Mouse (Mus musculus): ENCODE results near the gene Gtf2h4. TPM values are rescaled to one million over a fixed set of nuclear protein-coding genes. Genes with fewer than 3 reads are reported as not detected.

Gtf2h4 gene
- polyA plus RNA-seq, 1 experiment from 2014 or later, result 49.3 TPM

DNA sequence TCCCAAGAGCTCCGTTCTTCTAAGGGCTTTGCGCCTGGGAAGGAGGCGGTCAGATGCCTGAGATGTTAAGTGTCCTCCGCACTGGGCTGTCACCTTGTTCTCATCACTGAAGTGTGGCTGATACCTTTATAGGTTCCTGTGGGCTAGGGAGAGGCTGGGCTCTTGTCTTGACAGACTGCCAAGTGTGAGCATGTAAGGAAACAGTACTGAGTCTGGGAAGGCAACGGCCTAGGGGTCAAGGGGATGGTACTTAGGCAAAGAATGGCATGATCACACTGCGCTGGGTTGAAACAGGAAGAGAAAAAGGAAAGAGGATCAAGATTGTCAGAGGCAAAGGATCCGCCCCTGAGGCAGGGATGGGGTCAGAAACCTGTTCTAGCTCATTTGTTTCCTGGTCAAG, 47.0 kb downstream of the Gtf2h4 start, which contains the start of gene Gm9573:
Gm9573 (minus strand) TSS at position 101 of the 400 bp plus-strand sequence.
- 73% methylated on average over 7 of the region's 7 CpGs for WGBS
- Histone ChIP-seq H3K9ac (no peak within 1 kb of the TSS), H3K27ac (ENCODE audit: low read depth) (no peak within 1 kb of the TSS), H3K36me3 (ENCODE audit: insufficient read depth) (no peaks in the 10 kb centered on the region), H3K4me2 (no peak within 1 kb of the TSS), H3K4me3 (ENCODE audit: low read depth, low read length) (no peak within 1 kb of the TSS), H3K9me3 (ENCODE audit: low read depth, low read length) (no peaks in the 10 kb centered on the region), H3K27me3 (ENCODE audit: insufficient read depth, low read length) (no peaks in the 10 kb centered on the region), H3K4me1 (ENCODE audit: insufficient read depth) (peaks cover 3% of the 10 kb centered on the region; the same call in 1 of the 2 replicates)
- DNase-seq (no peak), ATAC-seq (ENCODE audit: insufficient read depth) (no peak)
- TF ChIP-seq CTCF (IDR thresholded peaks at IDR 0.05; ENCODE audit: low read depth), result no peak

Other genes with a start within 250 kb of the Gtf2h4 start
- gene H2-Q6, start 248.9 kb downstream of the Gtf2h4 start, polyA plus RNA-seq (2014; fragmentation: Nextera tagmentation; extraction: Ambion mirVana), result 0.54 and 0.61 TPM in 2 replicates
- gene H2-Q7, start 234.6 kb downstream of the Gtf2h4 start, polyA plus RNA-seq (2014; fragmentation: Nextera tagmentation; extraction: Ambion mirVana), result 6.9 and 7.3 TPM in 2 replicates
- 0.08 and 0.28 TPM in 2 replicates for gene H2-Q10, start 203.7 kb downstream of the Gtf2h4 start, polyA plus RNA-seq (2014; fragmentation: Nextera tagmentation; extraction: Ambion mirVana)
- 0.18 TPM in 1 of 2 replicates, not detected in the other for gene Pou5f1, start 167.7 kb downstream of the Gtf2h4 start, polyA plus RNA-seq (2014; fragmentation: Nextera tagmentation; extraction: Ambion mirVana)
- gene Tcf19, start 156.9 kb downstream of the Gtf2h4 start, polyA plus RNA-seq (2014; fragmentation: Nextera tagmentation; extraction: Ambion mirVana), result 83.9 and 89.3 TPM in 2 replicates
- 15.2 and 20.3 TPM in 2 replicates for gene Cchcr1, start 156.6 kb downstream of the Gtf2h4 start, polyA plus RNA-seq (2014; fragmentation: Nextera tagmentation; extraction: Ambion mirVana)
- gene Psors1c2, start 140.5 kb downstream of the Gtf2h4 start, polyA plus RNA-seq (2014; fragmentation: Nextera tagmentation; extraction: Ambion mirVana), result 0.82 and 0.84 TPM in 2 replicates
- gene Cdsn, start 121.6 kb downstream of the Gtf2h4 start, polyA plus RNA-seq (2014; fragmentation: Nextera tagmentation; extraction: Ambion mirVana), result 0.07 TPM in 1 of 2 replicates, not detected in the other
- not detected in 2 replicates for gene 2300002M23Rik, start 106.3 kb downstream of the Gtf2h4 start, polyA plus RNA-seq (2014; fragmentation: Nextera tagmentation; extraction: Ambion mirVana)
- 61.3 and 64.3 TPM in 2 replicates for gene Sfta2, start 72.2 kb downstream of the Gtf2h4 start, polyA plus RNA-seq (2014; fragmentation: Nextera tagmentation; extraction: Ambion mirVana)
- not detected in 2 replicates for gene Gm9573, start 47.1 kb downstream of the Gtf2h4 start, polyA plus RNA-seq (2014; fragmentation: Nextera tagmentation; extraction: Ambion mirVana)
- 1.0 and 1.4 TPM in 2 replicates for gene Mucl3, start 30.0 kb downstream of the Gtf2h4 start, polyA plus RNA-seq (2014; fragmentation: Nextera tagmentation; extraction: Ambion mirVana)
- gene Vars2, start 6.1 kb downstream of the Gtf2h4 start, polyA plus RNA-seq (2014; fragmentation: Nextera tagmentation; extraction: Ambion mirVana), result 22.4 and 24.1 TPM in 2 replicates
- gene Ddr1, start 30.9 kb upstream of the Gtf2h4 start, polyA plus RNA-seq (2014; fragmentation: Nextera tagmentation; extraction: Ambion mirVana), result 32.9 and 38.2 TPM in 2 replicates
- gene Ier3, start 147.9 kb upstream of the Gtf2h4 start, polyA plus RNA-seq (2014; fragmentation: Nextera tagmentation; extraction: Ambion mirVana), result 5.0 and 7.1 TPM in 2 replicates
- gene Flot1, start 149.5 kb upstream of the Gtf2h4 start, polyA plus RNA-seq (2014; fragmentation: Nextera tagmentation; extraction: Ambion mirVana), result 30.9 and 32.5 TPM in 2 replicates
- gene Tubb5, start 164.6 kb upstream of the Gtf2h4 start, polyA plus RNA-seq (2014; fragmentation: Nextera tagmentation; extraction: Ambion mirVana), result 1,155 and 1,206 TPM in 2 replicates
- 19.5 and 21.6 TPM in 2 replicates for gene Mdc1, start 167.8 kb upstream of the Gtf2h4 start, polyA plus RNA-seq (2014; fragmentation: Nextera tagmentation; extraction: Ambion mirVana)
- gene Nrm, start 187.6 kb upstream of the Gtf2h4 start, polyA plus RNA-seq (2014; fragmentation: Nextera tagmentation; extraction: Ambion mirVana), result 69.2 and 72.0 TPM in 2 replicates
- gene Ppp1r18, start 191.9 kb upstream of the Gtf2h4 start, polyA plus RNA-seq (2014; fragmentation: Nextera tagmentation; extraction: Ambion mirVana), result 24.0 and 24.7 TPM in 2 replicates
- gene Dhx16, start 206.1 kb upstream of the Gtf2h4 start, polyA plus RNA-seq (2014; fragmentation: Nextera tagmentation; extraction: Ambion mirVana), result 40.8 and 42.9 TPM in 2 replicates
- gene 2310061I04Rik, start 223.7 kb upstream of the Gtf2h4 start, polyA plus RNA-seq (2014; fragmentation: Nextera tagmentation; extraction: Ambion mirVana), result 21.0 and 25.4 TPM in 2 replicates
- gene Atat1, start 236.3 kb upstream of the Gtf2h4 start, polyA plus RNA-seq (2014; fragmentation: Nextera tagmentation; extraction: Ambion mirVana), result 72.2 and 77.9 TPM in 2 replicates
- gene Mrps18b, start 242.7 kb upstream of the Gtf2h4 start, polyA plus RNA-seq (2014; fragmentation: Nextera tagmentation; extraction: Ambion mirVana), result 84.5 and 89.1 TPM in 2 replicates
- 36.3 and 38.5 TPM in 2 replicates for gene Ppp1r10, start 242.7 kb upstream of the Gtf2h4 start, polyA plus RNA-seq (2014; fragmentation: Nextera tagmentation; extraction: Ambion mirVana)

Measured in lung, embryonic 14.5 days (tissue).